In the genomic region with DNA sequence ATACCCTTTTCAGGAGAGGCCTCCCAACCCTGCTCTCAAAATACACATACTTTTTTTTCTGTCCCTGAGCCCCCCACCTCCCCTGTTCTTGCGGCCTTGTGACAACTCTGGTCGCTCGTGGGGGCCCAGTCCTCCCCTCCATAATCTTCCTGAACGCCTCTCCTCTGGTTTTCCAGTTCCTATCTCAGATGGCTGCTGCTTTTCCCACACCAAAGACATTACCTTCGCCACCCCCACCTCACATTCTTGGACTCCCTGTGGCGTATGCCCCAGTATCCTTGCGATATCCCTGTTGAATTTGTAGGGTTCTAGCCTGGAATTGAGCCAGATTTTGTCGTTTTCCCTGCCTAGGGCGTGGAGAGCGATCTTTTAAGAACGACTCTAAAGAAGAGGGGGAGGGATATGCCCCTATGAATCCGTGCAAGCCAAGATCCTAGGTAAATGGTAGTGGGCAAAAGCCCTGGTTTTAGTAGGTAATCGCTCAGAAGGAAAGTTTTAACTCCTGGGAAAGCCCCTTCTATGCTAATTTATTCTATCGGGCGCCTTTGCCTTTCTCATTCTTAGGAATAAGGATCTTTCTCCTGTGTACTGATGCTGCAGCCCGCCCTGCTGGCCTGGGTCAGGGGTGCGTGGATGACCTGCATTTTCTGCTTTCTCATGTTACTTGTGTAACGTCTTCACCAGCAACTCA, we compare ENCODE assay signal across 7 mouse cellular contexts. TPM values are rescaled to one million over a fixed set of nuclear protein-coding genes. Genes with fewer than 3 reads are reported as not detected.
DNase-seq lines count a peak whose midpoint lies in the region; ATAC-seq lines count a peak whose summit lies in the region.

No protein-coding gene starts in this region.

- DNase-seq in MN1 (ENCODE audit: low spot score): peak; percentile 59
- peak; percentile 50 for DNase-seq in brain, adult 2 months (ENCODE audit: low read depth, low spot score)
- peak; percentile 42 to 53 for DNase-seq in heart, postnatal 36 days
- peak; percentile 29 to 36 for DNase-seq in layer of hippocampus, postnatal 36 days
- peak; percentile 39 to 48 for DNase-seq in lung, postnatal 4 days
- DNase-seq in right cerebral cortex, postnatal 36 days (ENCODE audit: low spot score in 2 of 2): peak; percentile 9 to 20

- ATAC-seq in erythroid progenitor cell, adult 5-6 weeks (replicated peaks; ENCODE audit: low FRiP score, poor library complexity, severe bottlenecking): 0 out of 2 replicates have a peak, but pooled peaks have one; percentile 22

- intact Hi-C loops in heart, postnatal 36 days (cut with DNase I): loop anchor here (1.0 to 5.0 kb wide), 2 partner anchors 21 to 229 kb away; a partner anchor contains a TSS

RNA-seq across cellular contexts. Expression of a gene that starts 1.0 kb away (rescaled TPM):
- 103 and 106 TPM in 2 replicates for total RNA-seq in erythroid progenitor cell, adult 5-6 weeks (2015; ENCODE audit: low replicate concordance)
- total RNA-seq in erythroid progenitor cell, adult 5-6 weeks (2017; ENCODE audit: low replicate concordance): 92.4 and 110 TPM in 2 replicates
- total RNA-seq in heart, postnatal 36 days (2021): 10 to 100 TPM; 34.3 to 42.0 TPM
- total RNA-seq in layer of hippocampus, postnatal 36 days (2021): 100 to 1,000 TPM; 103 to 117 TPM

RNA-seq across cellular contexts. Expression of a gene that starts 32.2 kb away (rescaled TPM):
- 31.4 and 43.2 TPM in 2 replicates for total RNA-seq in erythroid progenitor cell, adult 5-6 weeks (2015; ENCODE audit: low replicate concordance)
- total RNA-seq in erythroid progenitor cell, adult 5-6 weeks (2017; ENCODE audit: low replicate concordance): 21.4 and 32.3 TPM in 2 replicates
- total RNA-seq in heart, postnatal 36 days (2021): 10 to 100 TPM; 17.1 to 18.8 TPM
- total RNA-seq in layer of hippocampus, postnatal 36 days (2021): 10 to 100 TPM; 33.1 to 42.0 TPM

Comparison
In these comparisons a context has a peak if more than half of its experiments do, and no peak if none do; other contexts are left out.
1. Peak in every context shown above with its lines: DNase-seq and ATAC-seq.